Mouse (Mus musculus) gastrocnemius, adult 2 months (tissue): ENCODE results near the gene Ppp1r1a. TPM values are rescaled to one million over a fixed set of nuclear protein-coding genes. Genes with fewer than 3 reads are reported as not detected.

Experiments used
- DNase-seq: peaks from one replicate; pipeline ENCODE4 v3.0.0; 2022
- H3K27ac ChIP-seq: fragments of 200-600 bp; 2 replicates; pipeline ENCODE4 v1.8.1; 2022; ENCODE audit warnings: mild to moderate bottlenecking
- H3K4me3 ChIP-seq: fragments of 200-600 bp; 2 replicates; pipeline ENCODE4 v1.8.1; 2022; ENCODE audit warnings: mild to moderate bottlenecking, moderate library complexity
- CTCF ChIP-seq: fragments of 200-600 bp; IDR thresholded peaks from 2 replicates; pipeline ENCODE4 v1.8.1; 2022; ENCODE audit warnings: antibody characterized with exemption, mild to moderate bottlenecking, moderate library complexity
- intact Hi-C: fragments of 180-260 bp; cut with DNase I; formaldehyde crosslinking; loops from one replicate; pipeline ENCODE4 v1.15.1; 2025
- total RNA-seq, 2 experiments: library from RNA; stranded (reverse); gene quantifications; 2 replicates each; pipeline ENCODE4 v1.2.3; 2021

The Ppp1r1a gene
- total RNA-seq, 2 experiments from 2014 or later = 67.6 to 107 TPM

- H3K27ac ChIP-seq = no peak overlapping the region
- intact Hi-C loops = no loop called here
These were observed 34.6 kb downstream of the Ppp1r1a start for GRCm38 (mm10) chr15:103503251-103503600.

GRCm38 (mm10) chr15:103502435-103503250 lies 35.2 kb downstream of the Ppp1r1a start, which contains the start of gene Pde1b:
Gene Pde1b (plus strand): TSS chr15:103503034.
- no peak for TF ChIP-seq CTCF
- intact Hi-C loops = no loop called here
- DNase-seq = peak; percentile 73

More at GRCm38 (mm10) chr15:103503251-103503600, 34.6 kb downstream of the Ppp1r1a start:
- peak overlapping the region; percentile 76 for H3K4me3 ChIP-seq
- no peak for TF ChIP-seq CTCF
- DNase-seq = no peak

GRCm38 (mm10) chr15:103501186-103501585 lies 36.6 kb downstream of the Ppp1r1a start:
- no peak for TF ChIP-seq CTCF
- H3K27ac ChIP-seq = no peak overlapping the region
- DNase-seq = no peak
- intact Hi-C loops = no loop called here
- H3K4me3 ChIP-seq = no peak overlapping the region

More at GRCm38 (mm10) chr15:103502435-103503250, 35.2 kb downstream of the Ppp1r1a start, which contains the start of gene Pde1b:
- Histone ChIP-seq H3K27ac (no peak within 1 kb of the TSS), H3K4me3 (peak within 1 kb of the TSS; percentile 76)

- Histone ChIP-seq H3K27ac (no peak overlapping the region), H3K4me3 (no peak overlapping the region)
- intact Hi-C loops = no loop called here
- no peak for TF ChIP-seq CTCF
- no peak for DNase-seq
These were observed 37.1 kb downstream of the Ppp1r1a start for GRCm38 (mm10) chr15:103500723-103501122.

- H3K4me3 ChIP-seq = no peak overlapping the region
- H3K27ac ChIP-seq = no peak overlapping the region
- TF ChIP-seq CTCF = no peak
- intact Hi-C loops = no loop called here
- no peak for DNase-seq
These were observed 39.6 kb downstream of the Ppp1r1a start for GRCm38 (mm10) chr15:103498157-103498556.

GRCm38 (mm10) chr15:103496204-103497140 lies 41.3 kb downstream of the Ppp1r1a start:
- TF ChIP-seq CTCF = no peak

GRCm38 (mm10) chr15:103488336-103488735 lies 49.5 kb downstream of the Ppp1r1a start:
- Histone ChIP-seq H3K4me3 (no peak overlapping the region), H3K27ac (no peak overlapping the region)
- TF ChIP-seq CTCF = no peak
- intact Hi-C loops = no loop called here
- DNase-seq = no peak

More at GRCm38 (mm10) chr15:103496204-103497140, 41.3 kb downstream of the Ppp1r1a start:
- H3K4me3 ChIP-seq = no peak overlapping the region
- no peak for DNase-seq
- H3K27ac ChIP-seq = no peak overlapping the region
- intact Hi-C loops = no loop called here

- no peak for DNase-seq
- H3K27ac ChIP-seq = no peak overlapping the region
- no peak for TF ChIP-seq CTCF
- no peak overlapping the region for H3K4me3 ChIP-seq
- intact Hi-C loops = no loop called here
These were observed 51.1 kb downstream of the Ppp1r1a start for GRCm38 (mm10) chr15:103486658-103487057.

- TF ChIP-seq CTCF = no peak
- DNase-seq = no peak
- H3K27ac ChIP-seq = no peak overlapping the region
- intact Hi-C loops = no loop called here
- H3K4me3 ChIP-seq = no peak overlapping the region
These were observed 52.7 kb downstream of the Ppp1r1a start for GRCm38 (mm10) chr15:103485106-103485505.

- no peak for DNase-seq
- intact Hi-C loops = no loop called here
- no peak for TF ChIP-seq CTCF
- Histone ChIP-seq H3K27ac (no peak overlapping the region), H3K4me3 (no peak overlapping the region)
These were observed 53.3 kb downstream of the Ppp1r1a start for GRCm38 (mm10) chr15:103484490-103484889.

GRCm38 (mm10) chr15:103482488-103482887 lies 55.3 kb downstream of the Ppp1r1a start:
- intact Hi-C loops = no loop called here
- TF ChIP-seq CTCF = peak; percentile 49
- DNase-seq = no peak
- H3K4me3 ChIP-seq = no peak overlapping the region
- H3K27ac ChIP-seq = no peak overlapping the region

Other genes with a start within 250 kb of the Ppp1r1a start
- gene Gpr84, start 227.4 kb downstream of the Ppp1r1a start, total RNA-seq = not detected
- gene Zfp385a, start 197.9 kb downstream of the Ppp1r1a start, total RNA-seq = 10 to 100 TPM in 1 of 2 experiments, 1 to 10 TPM in 1; 8.0 to 13.0 TPM
- 1 to 10 TPM; 5.0 to 10.0 TPM for gene Itga5, start 171.2 kb downstream of the Ppp1r1a start, total RNA-seq
- gene Gtsf1, start 107.5 kb downstream of the Ppp1r1a start, total RNA-seq = not detected
- not detected for gene Gtsf2, start 89.5 kb downstream of the Ppp1r1a start, total RNA-seq
- gene Nckap1l, start 84.2 kb downstream of the Ppp1r1a start, total RNA-seq = under 1 TPM; 0.79 to 0.98 TPM
- under 1 TPM; 0.42 to 0.51 TPM for gene Pde1b, start 35.0 kb downstream of the Ppp1r1a start, total RNA-seq
- gene Glycam1, start 27.1 kb upstream of the Ppp1r1a start, total RNA-seq = not detected
- 1 to 10 TPM; 1.2 to 1.3 TPM for gene Mucl1, start 217.5 kb upstream of the Ppp1r1a start, total RNA-seq